Mouse (Mus musculus) midbrain, embryonic 11.5 days (tissue): Measurements from ENCODE around the gene Slc16a3. TPM values are rescaled to one million over a fixed set of nuclear protein-coding genes. Genes with fewer than 3 reads are reported as not detected.

ENCODE experiments used
- ATAC-seq: fragments of 200-750 bp; cut with Nextera tagmentation; 2 replicates; pipeline ENCODE4 v1.8.0; 2017; ENCODE audit warnings: moderate TSS enrichment, moderate library complexity; ENCODE audit not compliant: low FRiP score
- DNase-seq: peaks from one replicate; pipeline ENCODE4 v3.0.0; 2015; ENCODE audit warnings: low spot score; ENCODE audit errors: missing footprints
- H3K27ac ChIP-seq: fragments of 300-500 bp; sonication (generic); 2 replicates; pipeline ENCODE4 v1.5.1; 2014; ENCODE audit warnings: low read depth, low read length
- H3K27me3 ChIP-seq: fragments of 300-500 bp; sonication (generic); 2 replicates; pipeline ENCODE4 v1.6.1; 2014; ENCODE audit warnings: mild to moderate bottlenecking, low read length, moderate library complexity, mixed read lengths; ENCODE audit not compliant: control insufficient read depth, insufficient read depth
- H3K36me3 ChIP-seq: fragments of 300-500 bp; sonication (generic); 2 replicates; pipeline ENCODE4 v1.6.1; 2014; ENCODE audit warnings: mild to moderate bottlenecking, low read length, moderate library complexity, mixed read lengths; ENCODE audit not compliant: control insufficient read depth, insufficient read depth
- H3K4me1 ChIP-seq: fragments of 300-500 bp; sonication (generic); 2 replicates; pipeline ENCODE4 v1.6.1; 2014; ENCODE audit warnings: low read length; ENCODE audit not compliant: control insufficient read depth, insufficient read depth
- H3K4me2 ChIP-seq: fragments of 300-500 bp; sonication (generic); 2 replicates; pipeline ENCODE4 v1.6.1; 2014; ENCODE audit warnings: mild to moderate bottlenecking, moderate library complexity
- H3K4me3 ChIP-seq: fragments of 300-500 bp; sonication (generic); 2 replicates; pipeline ENCODE4 v1.5.1; 2014; ENCODE audit warnings: low read depth, low read length
- H3K9ac ChIP-seq: fragments of 300-500 bp; sonication (generic); 2 replicates; pipeline ENCODE4 v1.6.1; 2014; ENCODE audit warnings: low read length
- H3K9me3 ChIP-seq: fragments of 300-500 bp; sonication (generic); 2 replicates; pipeline ENCODE4 v1.6.1; 2016; ENCODE audit warnings: low read length; ENCODE audit not compliant: control insufficient read depth
- WGBS: fragments of 180-500 bp; shearing (Covaris S2); extraction: QIAGEN DNeasy Blood & Tissue Kit; methylation state at CpG from one replicate; pipeline ENCODE4 v1.1.7; 2014; 5-methylcytosine and 5-hydroxymethylcytosine counted together
- polyA plus RNA-seq: library from polyadenylated mRNA; unstranded; fragments of >200 nt; fragmentation: Nextera tagmentation; extraction: Ambion mirVana; gene quantifications from 2 replicates; pipeline ENCODE4 v1.2.1, GENCODE M21; 2014

Gene Slc16a3
- polyA plus RNA-seq, 1 experiment from 2014 or later: 30.4 TPM

GRCm38 (mm10) chr11:120940959-120941358 is 7.3 kb upstream of the Slc16a3 start:
- whole genome bisulfite sequencing: 91% methylated on average over 6 of the region's 6 CpGs
- no peak overlapping the region for H3K4me2 ChIP-seq
- ATAC-seq (no peak), DNase-seq (no peak)
- no peaks in the 10 kb centered on the region for H3K9me3 ChIP-seq
- H3K4me1 ChIP-seq: no peaks in the 10 kb centered on the region
- H3K27me3 ChIP-seq: no peaks in the 10 kb centered on the region
- no peak overlapping the region for H3K9ac ChIP-seq
- no peaks in the 10 kb centered on the region for H3K36me3 ChIP-seq
- H3K27ac ChIP-seq: no peak overlapping the region
- no peak overlapping the region for H3K4me3 ChIP-seq

- Histone ChIP-seq H3K9ac (no peak overlapping the region), H3K4me1 (peaks cover 12% of the 10 kb centered on the region), H3K4me3 (no peak overlapping the region), H3K27ac (no peak overlapping the region), H3K36me3 (no peaks in the 10 kb centered on the region), H3K27me3 (peaks cover 3% of the 10 kb centered on the region; the same call in 1 of the 2 replicates), H3K9me3 (no peaks in the 10 kb centered on the region), H3K4me2 (no peak overlapping the region)
- ATAC-seq: no peak
- WGBS: 85% methylated on average over 7 of the region's 7 CpGs
- DNase-seq: peak; percentile 71
Observed at GRCm38 (mm10) chr11:120945266-120945665, 3.0 kb upstream of the Slc16a3 start.

GRCm38 (mm10) chr11:120945926-120946325 is 2.4 kb upstream of the Slc16a3 start:
- H3K27ac ChIP-seq: no peak overlapping the region
- no peak for ATAC-seq
- 95% methylated on average over 5 of the region's 5 CpGs for WGBS
- peak; percentile 44 for DNase-seq
- no peaks in the 10 kb centered on the region for H3K9me3 ChIP-seq
- H3K4me3 ChIP-seq: no peak overlapping the region
- peaks cover 16% of the 10 kb centered on the region for H3K4me1 ChIP-seq
- H3K27me3 ChIP-seq: peaks cover 3% of the 10 kb centered on the region; the same call in 1 of the 2 replicates
- H3K4me2 ChIP-seq: no peak overlapping the region
- no peaks in the 10 kb centered on the region for H3K36me3 ChIP-seq
- H3K9ac ChIP-seq: no peak overlapping the region

- Histone ChIP-seq H3K27ac (no peak overlapping the region), H3K27me3 (peaks cover 3% of the 10 kb centered on the region; the same call in 1 of the 2 replicates), H3K4me1 (peaks cover 30% of the 10 kb centered on the region), H3K36me3 (no peaks in the 10 kb centered on the region), H3K9ac (peak overlapping the region; percentile 65), H3K9me3 (no peaks in the 10 kb centered on the region), H3K4me3 (peak overlapping the region; percentile 46), H3K4me2 (peak overlapping the region; percentile 66)
- WGBS: 1% methylated on average over 70 of the region's 75 CpGs
- ATAC-seq (peak; percentile 4; the same call in 1 of the 2 replicates), DNase-seq (peak; percentile 95)
Observed at GRCm38 (mm10) chr11:120948861-120949851, 876 bp downstream of the Slc16a3 start.

- DNase-seq (peak; percentile 92), ATAC-seq (no peak)
- Histone ChIP-seq H3K27me3 (peaks cover 3% of the 10 kb centered on the region; the same call in 1 of the 2 replicates), H3K4me2 (peak overlapping the region; percentile 66), H3K9me3 (no peaks in the 10 kb centered on the region), H3K36me3 (no peaks in the 10 kb centered on the region), H3K4me1 (peaks cover 30% of the 10 kb centered on the region), H3K27ac (no peak overlapping the region), H3K9ac (peak overlapping the region; percentile 65), H3K4me3 (peak overlapping the region; percentile 46)
- WGBS: 4% methylated on average over 10 of the region's 10 CpGs
Observed at GRCm38 (mm10) chr11:120949863-120950262, 1.6 kb downstream of the Slc16a3 start.

GRCm38 (mm10) chr11:120950281-120951202 is 2.3 kb downstream of the Slc16a3 start:
- Histone ChIP-seq H3K27me3 (peaks cover 3% of the 10 kb centered on the region; the same call in 1 of the 2 replicates), H3K4me2 (peak overlapping the region; percentile 66), H3K9ac (peak overlapping the region; percentile 65), H3K27ac (peak overlapping the region; percentile 25), H3K9me3 (no peaks in the 10 kb centered on the region), H3K4me1 (peaks cover 30% of the 10 kb centered on the region), H3K36me3 (no peaks in the 10 kb centered on the region; the same call in 1 of the 2 replicates), H3K4me3 (peak overlapping the region; percentile 46)
- DNase-seq: peak; percentile 99
- peak; percentile 90 for ATAC-seq
- WGBS: under 1% methylated on average over 39 of the region's 39 CpGs

GRCm38 (mm10) chr11:120951237-120951636 is 3.0 kb downstream of the Slc16a3 start:
- 18% methylated on average over 8 of the region's 8 CpGs for WGBS
- H3K9me3 ChIP-seq: no peaks in the 10 kb centered on the region
- H3K4me2 ChIP-seq: peak overlapping the region; percentile 66
- H3K27ac ChIP-seq: peak overlapping the region; percentile 20; the same call in 1 of the 2 replicates
- H3K9ac ChIP-seq: peak overlapping the region; percentile 65
- peak overlapping the region; percentile 46 for H3K4me3 ChIP-seq
- H3K36me3 ChIP-seq: peaks cover 6% of the 10 kb centered on the region; the same call in 1 of the 2 replicates
- H3K4me1 ChIP-seq: peaks cover 30% of the 10 kb centered on the region
- DNase-seq (no peak), ATAC-seq (peak; percentile 3; the same call in 1 of the 2 replicates)
- peaks cover 3% of the 10 kb centered on the region; the same call in 1 of the 2 replicates for H3K27me3 ChIP-seq
